Mouse (Mus musculus) erythroblast, embryonic 14.5 days (primary cell): ENCODE data around the gene Uggt2.

Experiments
- GATA1 ChIP-seq: IDR thresholded peaks from 2 replicates; pipeline ENCODE4 v1.6.1; 2012; ENCODE audit warnings: low read length, inconsistent platforms, mixed read lengths
- TAL1 ChIP-seq: IDR thresholded peaks from 3 replicates; pipeline ENCODE4 v1.6.1; 2012; ENCODE audit warnings: low read length, inconsistent platforms, mixed read lengths

GRCm38 (mm10) chr14:119099570-119099891 is 301 bp upstream of the Uggt2 start:
- TF ChIP-seq GATA1: no peak
- TF ChIP-seq TAL1: no peak
